Mouse (Mus musculus) myocyte (in vitro differentiated cells): ENCODE measurements around the gene Atat1. TPM values are rescaled to one million over a fixed set of nuclear protein-coding genes. Genes with fewer than 3 reads are reported as not detected.

ENCODE experiments used
- H3K27me3 ChIP-seq: one replicate; pipeline ENCODE4 v1.6.1; 2011; ENCODE audit not compliant: control insufficient read depth, insufficient read depth, insufficient read length
- H3K36me3 ChIP-seq: one replicate; pipeline ENCODE4 v1.6.1; 2011; ENCODE audit not compliant: control insufficient read depth, insufficient read depth
- H3K4me2 ChIP-seq: one replicate; pipeline ENCODE4 v1.6.1; 2011; ENCODE audit warnings: low read depth, control low read depth
- H3K4me3 ChIP-seq: one replicate; pipeline ENCODE4 v1.5.1; 2011; ENCODE audit warnings: mild to moderate bottlenecking, control low read depth, moderate library complexity
- H3K79me2 ChIP-seq: one replicate; pipeline ENCODE4 v1.6.1; 2011; ENCODE audit not compliant: control insufficient read depth, insufficient read depth
- H3ac ChIP-seq: one replicate; pipeline ENCODE4 v1.6.1; 2011; ENCODE audit not compliant: control insufficient read depth, insufficient read length
- CEBPB ChIP-seq: IDR thresholded peaks from 2 replicates; pipeline ENCODE4 v1.6.1; 2011; ENCODE audit warnings: mild to moderate bottlenecking, moderate library complexity; ENCODE audit not compliant: poor library complexity, insufficient read depth, severe bottlenecking
- E2F4 ChIP-seq: IDR thresholded peaks from one replicate; pipeline ENCODE4 v1.6.1; 2011; ENCODE audit warnings: mild to moderate bottlenecking, control low read depth, moderate library complexity; ENCODE audit not compliant: insufficient read depth
- MAX ChIP-seq: IDR thresholded peaks from one replicate; pipeline ENCODE4 v1.6.1; 2011; ENCODE audit warnings: low read depth, mild to moderate bottlenecking, control low read depth
- MYOD1 ChIP-seq, 3 experiments: IDR thresholded peaks; one replicate each; pipeline ENCODE4 v1.6.1; 2011; ENCODE audit warnings: control low read depth in 2 of 3, low read depth in 2 of 3, mild to moderate bottlenecking in 2 of 3, moderate library complexity in 1 of 3; ENCODE audit not compliant: insufficient read length in 2 of 3, control insufficient read depth in 1 of 3
- MYOG ChIP-seq, 3 experiments: IDR thresholded peaks; one replicate each; pipeline ENCODE4 v1.6.1; 2011; ENCODE audit warnings: control low read depth in 2 of 3, low read depth in 2 of 3, mild to moderate bottlenecking in 2 of 3; ENCODE audit not compliant: insufficient read length in 2 of 3, control insufficient read depth in 1 of 3, insufficient read depth in 1 of 3
- POLR2A ChIP-seq: IDR thresholded peaks from one replicate; pipeline ENCODE4 v1.6.1; 2011; ENCODE audit warnings: low read depth, mild to moderate bottlenecking, control low read depth, moderate library complexity; ENCODE audit not compliant: insufficient read length
- POLR2AphosphoS2 ChIP-seq: IDR thresholded peaks from one replicate; pipeline ENCODE4 v1.6.1; 2011; ENCODE audit warnings: low read depth, control low read depth; ENCODE audit not compliant: insufficient read length
- REST ChIP-seq: IDR thresholded peaks from one replicate; pipeline ENCODE4 v1.6.1; 2011; ENCODE audit warnings: mild to moderate bottlenecking, control low read depth, moderate library complexity; ENCODE audit not compliant: insufficient read depth, insufficient read length
- SRF ChIP-seq: IDR thresholded peaks from one replicate; pipeline ENCODE4 v1.6.1; 2011; ENCODE audit warnings: low read depth; ENCODE audit not compliant: control insufficient read depth, insufficient read length
- TCF12 ChIP-seq: IDR thresholded peaks from one replicate; pipeline ENCODE4 v1.6.1; 2011; ENCODE audit warnings: mild to moderate bottlenecking, control low read depth; ENCODE audit not compliant: poor library complexity, insufficient read depth, severe bottlenecking
- TCF3 ChIP-seq: IDR thresholded peaks from one replicate; pipeline ENCODE4 v1.6.1; 2011; ENCODE audit warnings: low read depth, control low read depth; ENCODE audit not compliant: insufficient read length
- USF1 ChIP-seq: IDR thresholded peaks from one replicate; pipeline ENCODE4 v1.6.1; 2011; ENCODE audit warnings: low read depth, mild to moderate bottlenecking, control low read depth, moderate library complexity
- polyA plus RNA-seq: library from polyadenylated mRNA; unstranded; fragments of >200 nt; fragmentation: generic; extraction: Trizol; gene quantifications from one replicate; pipeline ENCODE4 v1.2.1, GENCODE M21; 2012; ENCODE audit warnings: missing spikeins

Gene Atat1
- polyA plus RNA-seq, 1 experiment, result 23.1 TPM

- Histone ChIP-seq H3K27me3 (no peaks in the 10 kb centered on the region), H3ac (no peak overlapping the region), H3K79me2 (peaks cover 10% of the 10 kb centered on the region), H3K4me2 (no peak overlapping the region), H3K4me3 (no peak overlapping the region), H3K36me3 (peaks cover 7% of the 10 kb centered on the region)
- TF ChIP-seq MYOD1 (IDR thresholded peaks at IDR 0.05; ENCODE audit: control insufficient read depth in 1 of 3, insufficient read length in 2 of 3, low read depth in 2 of 3), result no peak
- no peak for TF ChIP-seq SRF
- TF ChIP-seq MYOG (IDR thresholded peaks at IDR 0.05; ENCODE audit: control insufficient read depth in 1 of 3, insufficient read depth in 1 of 3, insufficient read length in 2 of 3, low read depth in 2 of 3), result no peak
Observed at GRCm38 (mm10) chr17:35882924-35883323, 27.0 kb downstream of the Atat1 start.

DNA sequence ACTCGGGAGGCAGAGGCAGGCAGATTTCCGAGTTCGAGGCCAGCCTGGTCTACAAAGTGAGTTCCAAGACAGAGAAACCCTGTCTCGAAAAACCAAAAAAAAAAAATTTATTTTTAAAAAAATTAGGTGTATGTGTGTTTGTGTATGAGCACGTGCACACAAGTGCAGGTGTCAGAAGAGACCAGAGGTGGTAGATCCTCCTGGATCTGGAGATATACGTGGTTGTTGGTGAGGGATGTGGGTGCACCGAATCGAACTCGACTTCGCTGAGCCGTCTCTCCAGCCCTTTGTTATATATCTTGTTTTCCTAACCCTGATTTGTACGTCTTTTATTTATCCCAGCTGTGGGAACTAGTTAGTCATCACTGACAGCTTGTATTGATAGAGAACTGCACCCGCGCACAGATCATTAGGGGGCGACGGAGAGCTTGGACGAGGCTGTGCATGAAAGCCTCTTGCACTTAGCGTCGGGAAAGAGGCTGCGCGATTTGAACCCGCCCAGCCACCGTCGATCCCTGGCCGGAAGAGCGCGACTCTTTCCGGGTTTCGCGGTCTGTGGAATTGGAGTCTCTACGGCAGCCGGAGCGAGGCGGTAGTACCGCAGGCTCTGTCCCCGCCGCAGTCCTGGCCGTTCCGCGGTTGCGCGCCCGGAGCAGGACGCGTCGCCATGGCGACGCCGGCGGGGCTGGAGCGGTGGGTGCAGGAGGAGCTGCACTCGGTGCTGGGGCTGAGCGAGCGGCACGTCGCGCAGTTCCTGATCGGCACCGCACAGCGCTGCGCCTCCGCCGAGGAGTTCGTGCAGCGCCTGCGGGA, 30.4 kb downstream of the Atat1 start, which contains the start of gene Dhx16:
Dhx16 (plus strand) TSS at position 575 of the 813 bp plus-strand sequence.
- H3K36me3 ChIP-seq, result peaks cover 13% of the 10 kb centered on the region
- no peaks in the 10 kb centered on the region for H3K27me3 ChIP-seq
- peak within 1 kb of the TSS; percentile 67 for H3ac ChIP-seq
- peak within 1 kb of the TSS; percentile 44 for H3K4me3 ChIP-seq
- H3K4me2 ChIP-seq, result peak within 1 kb of the TSS; percentile 98
- H3K79me2 ChIP-seq, result peaks cover 16% of the 10 kb centered on the region
- TF ChIP-seq TCF12 (no peak), CEBPB (no peak), POLR2A (peak; percentile 69), SRF (peak; percentile 38), TCF3 (peak; percentile 0), MAX (no peak), POLR2AphosphoS2 (peak; percentile 88), USF1 (no peak), MYOG (IDR thresholded peaks at IDR 0.05; ENCODE audit: control insufficient read depth in 1 of 3, insufficient read depth in 1 of 3, insufficient read length in 2 of 3, low read depth in 2 of 3) (peak in 2 of 3 experiments; percentile 2 to 17), MYOD1 (IDR thresholded peaks at IDR 0.05; ENCODE audit: control insufficient read depth in 1 of 3, insufficient read length in 2 of 3, low read depth in 2 of 3) (no peak), E2F4 (no peak), REST (no peak)

GRCm38 (mm10) chr17:35874721-35875120, 35.2 kb downstream of the Atat1 start:
- no peak overlapping the region for H3ac ChIP-seq
- H3K36me3 ChIP-seq, result peaks cover 23% of the 10 kb centered on the region
- peaks cover 53% of the 10 kb centered on the region for H3K79me2 ChIP-seq
- no peak for TF ChIP-seq POLR2A
- TF ChIP-seq TCF12, result no peak
- TF ChIP-seq POLR2AphosphoS2, result no peak
- no peak for TF ChIP-seq USF1
- no peak for TF ChIP-seq MAX
- TF ChIP-seq TCF3, result no peak
- no peak for TF ChIP-seq SRF
- TF ChIP-seq MYOG (IDR thresholded peaks at IDR 0.05; ENCODE audit: control insufficient read depth in 1 of 3, insufficient read depth in 1 of 3, insufficient read length in 2 of 3, low read depth in 2 of 3), result no peak
- no peak for TF ChIP-seq E2F4
- no peak for TF ChIP-seq MYOD1 (IDR thresholded peaks at IDR 0.05; ENCODE audit: control insufficient read depth in 1 of 3, insufficient read length in 2 of 3, low read depth in 2 of 3)
- no peak overlapping the region for H3K4me3 ChIP-seq
- no peak overlapping the region for H3K4me2 ChIP-seq
- no peaks in the 10 kb centered on the region for H3K27me3 ChIP-seq

DNA sequence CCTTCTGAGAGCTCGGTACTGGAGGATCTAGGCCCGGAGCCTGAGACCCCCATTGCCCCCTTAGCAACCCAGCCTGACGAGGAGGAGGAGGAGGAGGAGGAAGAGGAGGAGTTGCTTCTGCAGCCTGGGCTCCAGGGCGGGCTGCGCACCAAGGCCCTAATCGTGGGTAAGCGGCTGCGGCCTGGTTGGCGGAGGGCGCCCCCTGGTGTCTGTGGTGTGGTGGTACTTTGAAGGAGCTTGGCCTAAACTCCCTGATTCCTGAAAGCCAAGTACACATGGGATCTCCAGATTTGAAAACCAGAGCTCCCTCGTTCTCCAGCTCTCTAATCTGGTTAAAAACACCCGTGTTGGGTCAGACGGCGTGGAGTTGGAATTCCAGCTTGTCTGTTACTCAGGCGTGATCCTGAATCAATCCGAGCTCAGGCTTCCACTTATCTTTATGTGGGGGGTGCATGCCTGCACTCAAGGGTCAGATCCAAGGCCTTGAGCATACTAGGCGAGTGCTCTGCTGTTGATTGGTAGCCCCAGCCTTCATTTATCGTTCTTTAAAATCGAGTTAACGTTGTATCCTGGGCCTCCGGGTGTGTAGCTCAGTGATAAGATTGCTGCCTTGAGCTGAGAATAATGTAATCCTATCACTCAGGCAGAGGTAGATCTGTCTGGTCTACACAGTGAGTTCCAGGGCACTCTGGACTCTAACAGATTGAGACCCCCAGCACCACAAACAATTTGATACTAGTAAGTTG, 35.9 kb downstream of the Atat1 start:
- Histone ChIP-seq H3K4me3 (no peak overlapping the region), H3K36me3 (peaks cover 23% of the 10 kb centered on the region), H3K27me3 (no peaks in the 10 kb centered on the region), H3ac (no peak overlapping the region), H3K4me2 (peak overlapping the region; percentile 37), H3K79me2 (peaks cover 61% of the 10 kb centered on the region)
- TF ChIP-seq TCF3 (no peak), POLR2AphosphoS2 (peak; percentile 19)
